Mouse (Mus musculus) heart, embryonic 14.5 days (tissue): ENCODE data around the gene Gm9944. TPM values are rescaled to one million over a fixed set of nuclear protein-coding genes. Genes with fewer than 3 reads are reported as not detected.

Source experiments
- ATAC-seq: fragments of 200-750 bp; cut with Nextera tagmentation; 2 replicates; pipeline ENCODE4 v1.8.0; 2017; ENCODE audit warnings: low read depth, moderate TSS enrichment; ENCODE audit not compliant: insufficient number of reproducible peaks, insufficient read depth, low FRiP score
- H3K27ac ChIP-seq, 2 experiments: fragments of 200-500 bp in 1 of 2; fragments of 300-500 bp in 1 of 2; sonication (generic) in 1 of 2; replicated peaks in 1 of 2; 2 replicates each; pipeline ENCODE4 v1.5.1; 2012 to 2014; ENCODE audit warnings: low read depth in 2 of 2, low read length in 2 of 2, control low read depth in 1 of 2, mild to moderate bottlenecking in 1 of 2, mixed read lengths in 1 of 2; ENCODE audit not compliant: control insufficient read depth in 1 of 2, insufficient read depth in 1 of 2
- H3K27me3 ChIP-seq: fragments of 300-500 bp; sonication (generic); 2 replicates; pipeline ENCODE4 v1.6.1; 2014; ENCODE audit warnings: mild to moderate bottlenecking, low read length, control low read depth; ENCODE audit not compliant: control insufficient read depth, insufficient read depth
- H3K36me3 ChIP-seq: fragments of 300-500 bp; sonication (generic); 2 replicates; pipeline ENCODE4 v1.6.1; 2014; ENCODE audit warnings: mild to moderate bottlenecking, control low read depth, low read length, mixed read lengths; ENCODE audit not compliant: control insufficient read depth, insufficient read depth
- H3K4me1 ChIP-seq, 2 experiments: fragments of 200-500 bp in 1 of 2; fragments of 300-500 bp in 1 of 2; sonication (generic) in 1 of 2; 2 replicates each; pipeline ENCODE4 v1.6.1; 2012 to 2014; ENCODE audit warnings: low read length in 2 of 2, control low read depth in 1 of 2, mixed read lengths in 1 of 2; ENCODE audit not compliant: control insufficient read depth in 2 of 2, insufficient read depth in 2 of 2
- H3K4me2 ChIP-seq: fragments of 300-500 bp; sonication (generic); 2 replicates; pipeline ENCODE4 v1.6.1; 2014; ENCODE audit warnings: mild to moderate bottlenecking, low read length
- H3K4me3 ChIP-seq, 2 experiments: fragments of 200-500 bp in 1 of 2; fragments of 300-500 bp in 1 of 2; sonication (generic) in 1 of 2; 2 replicates each; pipeline ENCODE4 v1.5.1; 2012 to 2014; ENCODE audit warnings: low read length in 2 of 2, mild to moderate bottlenecking in 2 of 2, control low read depth in 1 of 2, low read depth in 1 of 2, moderate library complexity in 1 of 2; ENCODE audit not compliant: control insufficient read depth in 1 of 2, insufficient read depth in 1 of 2
- H3K9ac ChIP-seq: fragments of 300-500 bp; sonication (generic); 2 replicates; pipeline ENCODE4 v1.6.1; 2014; ENCODE audit warnings: mild to moderate bottlenecking, low read length
- H3K9me3 ChIP-seq: fragments of 300-500 bp; sonication (generic); 2 replicates; pipeline ENCODE4 v1.6.1; 2016; ENCODE audit warnings: low read length, control low read depth; ENCODE audit not compliant: control insufficient read depth
- WGBS: fragments of 180-500 bp; shearing (Covaris S2); extraction: QIAGEN DNeasy Blood & Tissue Kit; methylation state at CpG from one replicate; pipeline ENCODE4 v1.1.7; 2014; 5-methylcytosine and 5-hydroxymethylcytosine counted together
- polyA plus RNA-seq: library from polyadenylated mRNA; unstranded; fragments of >200 nt; fragmentation: Nextera tagmentation; extraction: Ambion mirVana; gene quantifications from 2 replicates; pipeline ENCODE4 v1.2.1, GENCODE M21; 2014

Gm9944 gene
- polyA plus RNA-seq, 1 experiment from 2014 or later = not detected

DNA sequence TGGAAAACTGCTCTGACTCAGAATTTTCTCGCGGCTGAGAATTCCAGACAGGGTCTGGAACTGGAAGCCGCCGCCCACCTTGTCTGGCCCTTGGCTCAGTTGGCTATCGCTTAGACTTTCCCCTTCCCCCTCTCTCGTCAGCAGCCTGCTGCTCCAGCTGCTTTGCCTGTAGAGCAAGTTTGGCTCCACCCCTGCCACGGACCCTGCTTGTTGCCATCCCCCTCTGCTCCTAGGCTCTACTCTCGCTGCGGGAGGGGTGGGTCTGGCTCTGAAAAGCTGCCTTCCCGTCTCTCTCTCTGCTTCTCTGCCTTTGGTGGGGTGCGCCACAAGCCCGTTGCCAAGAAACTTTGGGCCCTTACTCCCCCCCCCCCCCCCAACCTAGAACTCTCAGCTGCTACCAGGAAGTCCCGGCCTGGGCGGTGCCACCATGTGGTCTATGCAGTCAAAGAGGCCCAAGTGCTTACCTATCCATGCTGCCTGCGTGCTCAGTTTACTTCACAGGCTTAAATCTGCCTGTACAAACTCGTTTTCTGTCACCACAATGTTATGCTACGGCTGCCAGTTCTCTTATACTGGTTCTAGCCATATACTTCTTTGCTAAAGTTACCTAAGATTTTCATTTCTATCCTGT lies 48.5 kb downstream of the Gm9944 start:
- 2% methylated on average over 17 of the region's 17 CpGs for WGBS
- peak overlapping the region; percentile 21 to 67 for H3K27ac ChIP-seq
- no peaks in the 10 kb centered on the region; a peak in 1 of 4 replicates for H3K4me1 ChIP-seq
- peak overlapping the region; percentile 67 for H3K4me2 ChIP-seq
- H3K9me3 ChIP-seq = no peaks in the 10 kb centered on the region
- peak overlapping the region; percentile 48 for H3K9ac ChIP-seq
- peak overlapping the region; percentile 31 to 63 for H3K4me3 ChIP-seq
- H3K27me3 ChIP-seq = no peaks in the 10 kb centered on the region
- ATAC-seq = peak; percentile 87
- H3K36me3 ChIP-seq = no peaks in the 10 kb centered on the region

Other genes starting within 250 kb of the Gm9944 start
- not detected in 2 replicates for gene C87977, start 240.0 kb downstream of the Gm9944 start, polyA plus RNA-seq
- gene Pramel5, start 172.8 kb downstream of the Gm9944 start, polyA plus RNA-seq = not detected in 2 replicates
- gene Gm13128, start 123.1 kb downstream of the Gm9944 start, polyA plus RNA-seq = not detected in 2 replicates
- not detected in 2 replicates for gene Gm13119, start 95.4 kb downstream of the Gm9944 start, polyA plus RNA-seq
- gene Pramef20, start 75.4 kb downstream of the Gm9944 start, polyA plus RNA-seq = not detected in 2 replicates
- gene Pramef12, start 44.9 kb downstream of the Gm9944 start, polyA plus RNA-seq = not detected in 2 replicates
- gene 1700012P22Rik, start 14.5 kb downstream of the Gm9944 start, polyA plus RNA-seq = not detected in 2 replicates
- not detected in 2 replicates for gene Aadacl3, start 10.4 kb upstream of the Gm9944 start, polyA plus RNA-seq
- gene 9430007A20Rik, start 66.5 kb upstream of the Gm9944 start, polyA plus RNA-seq = not detected in 2 replicates
- gene Gm13124, start 111.8 kb upstream of the Gm9944 start, polyA plus RNA-seq = not detected in 2 replicates
- gene Aadacl4, start 160.4 kb upstream of the Gm9944 start, polyA plus RNA-seq = not detected in 2 replicates
- not detected in 2 replicates for gene Gm436, start 233.1 kb upstream of the Gm9944 start, polyA plus RNA-seq